Comparison of ENCODE assay signal across 1 mouse cellular context in the genomic region with DNA sequence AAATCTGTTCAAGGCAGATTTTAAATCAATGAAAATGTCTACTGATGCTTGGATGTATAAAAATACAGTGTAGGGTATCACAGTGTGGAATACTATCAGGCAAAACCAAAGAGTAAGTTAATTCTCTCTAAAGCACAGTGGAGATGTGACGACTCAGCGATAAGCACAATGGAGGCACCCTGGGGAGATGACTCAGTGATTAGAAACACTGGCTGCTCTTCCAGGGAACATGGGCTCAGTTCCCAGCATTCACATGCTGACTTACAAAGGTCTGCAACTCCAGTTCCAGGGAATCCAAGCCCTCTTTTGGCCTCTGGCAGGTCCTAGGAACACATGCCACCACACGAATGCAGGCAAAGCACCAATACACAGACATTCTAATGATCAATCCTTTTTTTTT.
TF ChIP-seq lines count a peak whose summit lies in the region.

No protein-coding gene starts in this region.

TF ChIP-seq in MEL, 35 proteins besides CTCF, POLR2A, EP300 and RAD21 (continued from another document):
- TF ChIP-seq USF2 (IDR thresholded peaks at IDR 0.05; ENCODE audit: borderline replicate concordance in 1 of 2, insufficient read depth in 1 of 2, low read depth in 1 of 2, low read length in 2 of 2), result no peak
